9 mouse cellular contexts compared by ENCODE assay signal in the genomic region with DNA sequence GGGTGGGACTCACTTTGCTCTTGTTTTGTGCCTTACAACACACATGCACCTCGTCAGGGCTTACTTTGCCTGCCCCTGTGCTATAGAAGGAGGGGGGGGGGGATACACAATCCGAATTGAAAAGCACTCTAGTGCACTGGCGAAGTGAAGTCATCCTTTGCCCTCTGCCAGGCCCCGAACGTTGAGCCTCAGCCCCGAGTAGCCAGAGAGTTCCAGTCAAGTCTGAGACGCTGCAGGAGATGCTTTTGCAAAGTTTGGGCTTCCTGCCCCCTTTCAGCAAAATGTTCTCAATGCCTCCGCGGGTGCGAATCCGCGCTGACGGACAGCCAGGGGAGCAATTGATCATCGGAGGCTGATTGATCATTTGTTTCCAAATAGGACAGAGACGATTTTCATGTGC. TPM values are rescaled to one million over a fixed set of nuclear protein-coding genes. Genes with fewer than 3 reads are reported as not detected.
DNase-seq lines count a peak whose midpoint lies in the region; ATAC-seq and TF ChIP-seq lines count a peak whose summit lies in the region.
"Had no signal": no experiment of that assay in that cellular context is flagged by ENCODE, and none has a peak within 500 bp of the region (broad histone marks: within the 10 kb centered on the region; RNA-seq: fewer than 3 reads in every experiment).

No protein-coding gene starts in this region.

- peaks cover 75% of the 10 kb centered on the region for H3K27me3 ChIP-seq in E14TG2a.4 (ENCODE audit: insufficient read depth, low read length)
- peaks cover 79% of the 10 kb centered on the region for H3K27me3 ChIP-seq in embryonic facial prominence, embryonic 10.5 days (replicated peaks; ENCODE audit: low read depth, poor library complexity, severe bottlenecking)
- no peaks in the 10 kb centered on the region for H3K27me3 ChIP-seq in hindbrain, embryonic 16.5 days (replicated peaks; ENCODE audit: control insufficient read depth, insufficient read depth, low read length)
- peaks cover 4% of the 10 kb centered on the region; the same call in 1 of the 2 replicates for H3K27me3 ChIP-seq in neural tube, embryonic 11.5 days (ENCODE audit: control insufficient read depth, insufficient read depth, low read length)
- H3K27me3 ChIP-seq: CH12.LX had no signal

- peak overlapping the region; percentile 96 for H3K4me2 ChIP-seq in hindbrain, embryonic 16.5 days (ENCODE audit: low read length)
- peak overlapping the region; percentile 92 for H3K4me2 ChIP-seq in neural tube, embryonic 11.5 days (ENCODE audit: low read depth)

- H3K27ac ChIP-seq in gastrocnemius, adult 2 months, result no peak overlapping the region
- peak overlapping the region; percentile 87 for H3K27ac ChIP-seq in embryonic facial prominence, embryonic 10.5 days (replicated peaks)
- H3K27ac ChIP-seq in hindbrain, embryonic 16.5 days (ENCODE audit: low read depth, low read length), result peak overlapping the region; percentile 85
- peak overlapping the region; percentile 96 for H3K27ac ChIP-seq in neural tube, embryonic 11.5 days (ENCODE audit: low read depth, low read length)

- 0 out of 2 replicates have a peak, but pooled peaks have one; percentile 4 for ATAC-seq in hindbrain, embryonic 16.5 days
- no peak for ATAC-seq in neural tube, embryonic 11.5 days (ENCODE audit: insufficient read depth, low FRiP score, low TSS enrichment)

- H3K9me3 ChIP-seq in E14TG2a.4 (ENCODE audit: low read length), result no peaks in the 10 kb centered on the region
- no peaks in the 10 kb centered on the region for H3K9me3 ChIP-seq in embryonic facial prominence, embryonic 10.5 days
- H3K9me3 ChIP-seq in hindbrain, embryonic 16.5 days (ENCODE audit: control insufficient read depth, low read length), result no peaks in the 10 kb centered on the region
- H3K9me3 ChIP-seq in neural tube, embryonic 11.5 days (ENCODE audit: control insufficient read depth, low read length), result no peaks in the 10 kb centered on the region

- no peak for TF ChIP-seq CTCF in gastrocnemius, adult 2 months (IDR thresholded peaks at IDR 0.05)
- TF ChIP-seq CTCF in E14TG2a.4 (conservative IDR thresholded peaks at IDR 0.05; ENCODE audit: low read length), result no peak

- H3K4me1 ChIP-seq in E14TG2a.4 (replicated peaks; ENCODE audit: low read depth, low read length), result peaks cover 37% of the 10 kb centered on the region
- H3K4me1 ChIP-seq in embryonic facial prominence, embryonic 10.5 days, result peaks cover 48% of the 10 kb centered on the region
- peaks cover 23% of the 10 kb centered on the region for H3K4me1 ChIP-seq in hindbrain, embryonic 16.5 days (ENCODE audit: control insufficient read depth, insufficient read depth, low read depth, low read length)
- peaks cover 27% of the 10 kb centered on the region for H3K4me1 ChIP-seq in neural tube, embryonic 11.5 days (ENCODE audit: control insufficient read depth, insufficient read depth, low read length)

- H3K36me3 ChIP-seq in E14TG2a.4 (ENCODE audit: insufficient read depth, low read length), result no peaks in the 10 kb centered on the region
- H3K36me3 ChIP-seq in embryonic facial prominence, embryonic 10.5 days (replicated peaks), result no peaks in the 10 kb centered on the region
- no peaks in the 10 kb centered on the region for H3K36me3 ChIP-seq in hindbrain, embryonic 16.5 days (ENCODE audit: control insufficient read depth, insufficient read depth, low read length)
- no peaks in the 10 kb centered on the region for H3K36me3 ChIP-seq in neural tube, embryonic 11.5 days (ENCODE audit: control insufficient read depth, insufficient read depth, low read length)

- no peak for DNase-seq in gastrocnemius, adult 2 months
- no peak for DNase-seq in gastrocnemius, postnatal 14 days
- peak; percentile 59 for DNase-seq in embryonic facial prominence, embryonic 10.5 days (ENCODE audit: low spot score)
- DNase-seq in neural tube, embryonic 11.5 days (ENCODE audit: low spot score), result peak; percentile 59
- DNase-seq in natural killer cell, adult 2 months (ENCODE audit: low spot score in 2 of 2), result no peak
- no peak for DNase-seq in frontal cortex, postnatal 14 days (ENCODE audit: low spot score in 2 of 2)

- peak overlapping the region; percentile 75 for H3K4me3 ChIP-seq in gastrocnemius, adult 2 months
- H3K4me3 ChIP-seq in E14TG2a.4 (replicated peaks; ENCODE audit: low read length), result peak overlapping the region; percentile 73
- peak overlapping the region; percentile 73 for H3K4me3 ChIP-seq in embryonic facial prominence, embryonic 10.5 days
- H3K4me3 ChIP-seq in hindbrain, embryonic 16.5 days (ENCODE audit: low read length), result peak overlapping the region; percentile 73
- peak overlapping the region; percentile 84 for H3K4me3 ChIP-seq in neural tube, embryonic 11.5 days (ENCODE audit: low read depth, low read length)

- H3K9ac ChIP-seq in hindbrain, embryonic 16.5 days (ENCODE audit: low read depth, low read length), result peak overlapping the region; percentile 86
- H3K9ac ChIP-seq in neural tube, embryonic 11.5 days (ENCODE audit: low read length), result peak overlapping the region; percentile 93

- intact Hi-C loops in gastrocnemius, adult 2 months (cut with DNase I), result no loop called here
- intact Hi-C loops in gastrocnemius, postnatal 14 days (cut with DNase I; ENCODE audit: low total_unique reads), result no loop called here

- WGBS in embryonic facial prominence, embryonic 10.5 days, result under 1% methylated on average over 15 of the region's 15 CpGs
- whole genome bisulfite sequencing in hindbrain, embryonic 16.5 days, result under 1% methylated on average over 15 of the region's 15 CpGs
- WGBS in neural tube, embryonic 11.5 days, result 0% methylated on average over 14 of the region's 15 CpGs

RNA-seq across cellular contexts. Expression of a gene that starts 0.3 kb away (rescaled TPM):
- under 1 TPM in 1 of 2 experiments, not detected in 1; 0.22 TPM for total RNA-seq in gastrocnemius, adult 2 months (2021)
- 1 to 10 TPM in 1 of 2 experiments, under 1 TPM in 1; 0.47 to 1.5 TPM for total RNA-seq in gastrocnemius, postnatal 14 days (2021)
- polyA plus RNA-seq in embryonic facial prominence, embryonic 10.5 days (2016; fragmentation: Nextera tagmentation; extraction: Ambion mirVana), result 2.2 and 2.7 TPM in 2 replicates
- 21.4 and 21.6 TPM in 2 replicates for polyA plus RNA-seq in hindbrain, embryonic 16.5 days (2015; fragmentation: Nextera tagmentation; extraction: Ambion mirVana)
- 15.0 and 18.0 TPM in 2 replicates for polyA plus RNA-seq in neural tube, embryonic 11.5 days (2014; fragmentation: Nextera tagmentation; extraction: Ambion mirVana)

Comparison
In these comparisons a context has a peak if more than half of its experiments do, and no peak if none do; other contexts are left out.
1. DNase-seq: peak in embryonic facial prominence, embryonic 10.5 days (single experiment) and neural tube, embryonic 11.5 days (single experiment); none in gastrocnemius, adult 2 months (single experiment), gastrocnemius, postnatal 14 days (single experiment), natural killer cell, adult 2 months (0 of 2) and frontal cortex, postnatal 14 days (0 of 2).
2. Peak in every context shown above with its lines, with median percentiles within 50 percentile points of each other: H3K4me3 ChIP-seq.